Mouse (Mus musculus): Measurements from ENCODE around the gene Gm17651.

Gm17651 gene

GRCm38 (mm10) chr3:97629941-97630340, 44.6 kb downstream of the Gm17651 start:
- no peak for ATAC-seq (ENCODE audit: low TSS enrichment)

- ATAC-seq (ENCODE audit: low TSS enrichment): no peak
Observed at GRCm38 (mm10) chr3:97628391-97629001, 46.0 kb downstream of the Gm17651 start, which contains the start of gene Fmo5. Gene Fmo5, plus strand, starts transcription at chr3:97628804.

GRCm38 (mm10) chr3:97627893-97628292, 46.6 kb downstream of the Gm17651 start:
- no peak for ATAC-seq (ENCODE audit: low TSS enrichment)

- no peak for ATAC-seq (ENCODE audit: low TSS enrichment)
Observed at GRCm38 (mm10) chr3:97624611-97625010, 49.9 kb downstream of the Gm17651 start.

Data from frontal cortex, adult (tissue).